ENCODE assay signal across 8 mouse cellular contexts in genomic region chr2:166713690-166714426, GRCm38 (mm10). TPM values are rescaled to one million over a fixed set of nuclear protein-coding genes. Genes with fewer than 3 reads are reported as not detected.
DNase-seq lines count a peak whose midpoint lies in the region; TF ChIP-seq lines count a peak whose summit lies in the region.

TSS of gene Prex1 (minus strand) at chr2:166713832.

- WGBS in macrophage (ENCODE audit: missing documents), result under 1% methylated on average over 68 of the region's 69 CpGs

- peak within 1 kb of the TSS; percentile 95 for H3K4me3 ChIP-seq in left cerebral cortex, adult 2 months
- peak within 1 kb of the TSS; percentile 89 for H3K4me3 ChIP-seq in macrophage (ENCODE audit: inconsistent target)

- H3K79me2 ChIP-seq in macrophage (ENCODE audit: inconsistent target), result peaks cover 42% of the 10 kb centered on the region

- intact Hi-C loops in left cerebral cortex, adult 2 months (cut with DNase I), result loop anchor here (2.0 to 5.0 kb wide), 4 partner anchors 21 to 67 kb away; no protein-coding TSS in a partner anchor

- DNase-seq in adrenal gland, adult 18-20 months (ENCODE audit: low spot score in 2 of 2), result peak; percentile 98
- peak; percentile 99 for DNase-seq in embryo, embryonic 10.5 days (ENCODE audit: low spot score)
- peak; percentile 100 for DNase-seq in gastrocnemius, postnatal 10 days
- DNase-seq in hindlimb bud, embryonic 11.5 days (ENCODE audit: extremely low spot score, low read depth, low spot score), result peak; percentile 92
- DNase-seq in left cerebral cortex, adult 2 months (ENCODE audit: extremely low spot score in 1 of 2, low spot score in 2 of 2), result peak; percentile 93 to 97
- peak; percentile 95 for DNase-seq in retina, postnatal 7 days (ENCODE audit: low read depth, low spot score)
- DNase-seq in urinary bladder, adult 18-20 months (ENCODE audit: low spot score in 2 of 2), result peak; percentile 98 to 99

- no peaks in the 10 kb centered on the region for H3K36me3 ChIP-seq in macrophage (ENCODE audit: inconsistent target)

- peak within 1 kb of the TSS; percentile 89 for H3K27ac ChIP-seq in left cerebral cortex, adult 2 months
- H3K27ac ChIP-seq in macrophage, result peak within 1 kb of the TSS; percentile 87

- no peak for TF ChIP-seq CTCF in left cerebral cortex, adult 2 months (IDR thresholded peaks at IDR 0.05)

RNA-seq across cellular contexts. Expression of gene Prex1, which starts in this region (rescaled TPM):
- 10 to 100 TPM in 1 of 2 experiments, 1 to 10 TPM in 1; 9.4 to 12.7 TPM for total RNA-seq in adrenal gland, adult 18-20 months (2021)
- 10 to 100 TPM; 12.9 to 20.3 TPM for total RNA-seq in gastrocnemius, postnatal 10 days (2021)
- 100 to 1,000 TPM; 110 to 115 TPM for total RNA-seq in left cerebral cortex, adult 2 months (2021)
- total RNA-seq in macrophage (2018; cell fraction: chromatin; rRNA removed), result 100 to 1,000 TPM; 118 to 441 (median 223) TPM
- total RNA-seq in macrophage (2018; cell fraction: cytosol; rRNA removed), result 100 to 1,000 TPM in 13 of 26 experiments, 10 to 100 TPM in 13; 69.1 to 196 (median 100) TPM
- total RNA-seq in macrophage (2018; cell fraction: nucleus; rRNA removed), result 100 to 1,000 TPM in 22 of 26 experiments, 10 to 100 TPM in 4; 83.5 to 258 (median 137) TPM
- polyA plus RNA-seq in macrophage (2018), result 51.9 to 91.8 TPM (median 63.2 TPM) in 3 replicates

Comparison
In these comparisons a context has a peak if more than half of its experiments do, and no peak if none do; other contexts are left out.
1. Peak in every context shown above with its lines: DNase-seq, H3K4me3 ChIP-seq and H3K27ac ChIP-seq.
2. RNA of gene Prex1 (total RNA-seq): 110 to 115 TPM in left cerebral cortex, adult 2 months; 12.9 to 20.3 TPM in gastrocnemius, postnatal 10 days and 9.4 to 12.7 TPM in adrenal gland, adult 18-20 months; every median in the first group is over 4 times any median in the second.